Mouse (Mus musculus): ENCODE data around the gene Mroh2a.

DNA sequence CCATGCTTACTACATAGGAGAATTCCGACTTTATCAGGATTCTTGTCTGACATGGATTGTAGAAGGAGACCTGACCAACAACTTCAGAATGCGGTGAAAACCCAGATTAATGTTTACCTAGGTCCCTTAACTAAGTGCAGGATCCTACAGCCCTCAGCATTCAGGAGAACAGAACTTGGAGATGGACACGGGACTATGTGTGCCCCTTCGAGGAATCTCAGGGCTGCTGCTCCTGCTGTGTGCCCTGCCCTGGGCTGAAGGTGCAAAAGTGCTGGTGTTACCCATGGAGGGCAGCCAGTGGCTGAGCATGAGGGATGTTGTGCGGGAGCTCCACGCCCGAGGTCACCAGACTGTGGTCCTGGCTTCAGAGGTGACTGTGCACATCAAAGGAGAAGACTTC lies 26.3 kb upstream of the Mroh2a start, which contains the start of gene Ugt1a2:
- TF ChIP-seq CTCF (IDR thresholded peaks at IDR 0.05; ENCODE audit: extremely low read depth, insufficient read depth, low read length): no peak
- no peak for TF ChIP-seq POLR2A (IDR thresholded peaks at IDR 0.05; ENCODE audit: extremely low read depth, insufficient read depth, low read length)

Data from cortical plate, adult 2 months (tissue).